Mouse (Mus musculus) lung, adult 2 months (tissue): ENCODE measurements around the gene Rnd1.

ENCODE experiments used
- CTCF ChIP-seq: fragments of 200-500 bp; IDR thresholded peaks from 2 replicates; pipeline ENCODE4 v1.5.1; 2011; ENCODE audit warnings: mild to moderate bottlenecking, low read length, control low read depth; ENCODE audit not compliant: insufficient read depth
- POLR2A ChIP-seq: fragments of 200-500 bp; IDR thresholded peaks from 2 replicates; pipeline ENCODE4 v1.6.1; 2011; ENCODE audit warnings: low read depth, mild to moderate bottlenecking, control low read depth, low read length, borderline replicate concordance; ENCODE audit errors: extremely low read depth

DNA sequence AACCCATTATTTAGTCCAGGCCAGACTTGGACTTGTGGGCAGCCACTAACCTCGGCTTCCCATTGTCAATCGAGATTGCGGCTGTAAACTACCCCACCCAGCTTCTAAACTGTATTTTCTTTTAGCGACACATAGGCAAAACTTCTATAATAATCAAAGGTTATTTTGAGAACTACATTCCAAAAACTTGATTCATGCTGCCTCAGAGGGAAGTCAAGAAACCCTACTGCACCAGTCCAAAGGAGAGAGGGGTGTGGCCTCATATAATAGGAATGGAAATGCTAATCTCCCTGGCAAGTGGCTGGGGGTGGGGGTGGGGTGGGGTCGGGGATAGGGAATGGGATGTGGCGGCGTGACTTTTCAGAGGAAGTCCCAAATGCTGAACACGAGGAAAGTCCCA lies 51.2 kb downstream of the Rnd1 start:
- TF ChIP-seq POLR2A (no peak), CTCF (no peak)
